Comparison of ENCODE assay signal across 30 mouse cellular contexts in genomic region chr7:6658606-6659005, GRCm38 (mm10). TPM values are rescaled to one million over a fixed set of nuclear protein-coding genes. Genes with fewer than 3 reads are reported as not detected.
A peak's percentile ranks its signal among the peaks of the same experiment; 100 is the strongest.
DNase-seq lines count a peak whose midpoint lies in the region; ATAC-seq and TF ChIP-seq lines count a peak whose summit lies in the region.
"Had no signal": no experiment of that assay in that cellular context is flagged by ENCODE, and none has a peak within 500 bp of the region (broad histone marks: within the 10 kb centered on the region; RNA-seq: fewer than 3 reads in every experiment).

No protein-coding gene starts in this region.

- H3K27me3 ChIP-seq in midbrain, embryonic 14.5 days (ENCODE audit: control insufficient read depth, insufficient read depth, low read length) = no peaks in the 10 kb centered on the region
- no peaks in the 10 kb centered on the region for H3K27me3 ChIP-seq in midbrain, embryonic 13.5 days
- H3K27me3 ChIP-seq in E14TG2a.4 (ENCODE audit: insufficient read depth, low read length) = 0 out of 2 replicates have a peak, but pooled peaks cover 4% of the 10 kb centered on the region
- no peaks in the 10 kb centered on the region for H3K27me3 ChIP-seq in hindbrain, postnatal 0 days (ENCODE audit: insufficient read depth, low read length)
- H3K27me3 ChIP-seq: CH12.LX; embryonic facial prominence, embryonic 13.5 days; embryonic facial prominence, embryonic 15.5 days; forebrain, embryonic 12.5 days had no signal

- no peak for ATAC-seq in midbrain, embryonic 14.5 days (ENCODE audit: low FRiP score, low TSS enrichment)
- no peak for ATAC-seq in midbrain, embryonic 13.5 days
- ATAC-seq in hindbrain, postnatal 0 days = no peak
- ATAC-seq: CD4-positive, CD25-positive, alpha-beta regulatory T cell, adult 4 months; forebrain, embryonic 14.5 days; forebrain, embryonic 16.5 days had no signal

- no peak for TF ChIP-seq CTCF in E14TG2a.4 (conservative IDR thresholded peaks at IDR 0.05; ENCODE audit: low read length)
- TF ChIP-seq CTCF in hindbrain, postnatal 0 days (IDR thresholded peaks at IDR 0.05; ENCODE audit: low read depth) = no peak

- H3K9ac ChIP-seq in midbrain, embryonic 14.5 days (replicated peaks; ENCODE audit: low read length) = no peak overlapping the region
- no peak overlapping the region for H3K9ac ChIP-seq in midbrain, embryonic 13.5 days (replicated peaks)
- no peak overlapping the region for H3K9ac ChIP-seq in hindbrain, postnatal 0 days (replicated peaks; ENCODE audit: low read length)
- H3K9ac ChIP-seq: embryonic facial prominence, embryonic 13.5 days; embryonic facial prominence, embryonic 15.5 days; forebrain, embryonic 12.5 days had no signal

- no peak overlapping the region for H3K4me2 ChIP-seq in midbrain, embryonic 14.5 days (ENCODE audit: low read length)
- H3K4me2 ChIP-seq in midbrain, embryonic 13.5 days (replicated peaks) = no peak overlapping the region
- no peak overlapping the region for H3K4me2 ChIP-seq in hindbrain, postnatal 0 days (ENCODE audit: low read depth, low read length)
- H3K4me2 ChIP-seq: embryonic facial prominence, embryonic 13.5 days; embryonic facial prominence, embryonic 15.5 days; forebrain, embryonic 12.5 days had no signal

- intact Hi-C loops in left cerebral cortex, postnatal 10 days (cut with DNase I) = loop anchor here (2.0 kb wide), 1 partner anchor 278 kb away; no protein-coding TSS in a partner anchor

- H3K27ac ChIP-seq in midbrain, embryonic 14.5 days (replicated peaks; ENCODE audit: low read depth, low read length) = no peak overlapping the region
- H3K27ac ChIP-seq in midbrain, embryonic 13.5 days = no peak overlapping the region
- H3K27ac ChIP-seq in hindbrain, postnatal 0 days = no peak overlapping the region
- H3K27ac ChIP-seq: embryonic facial prominence, embryonic 13.5 days; embryonic facial prominence, embryonic 15.5 days; forebrain, embryonic 10.5 days; forebrain, embryonic 12.5 days had no signal

- H3K36me3 ChIP-seq in midbrain, embryonic 14.5 days (ENCODE audit: control insufficient read depth, insufficient read depth, low read length) = no peaks in the 10 kb centered on the region
- H3K36me3 ChIP-seq in midbrain, embryonic 13.5 days = no peaks in the 10 kb centered on the region
- no peaks in the 10 kb centered on the region for H3K36me3 ChIP-seq in E14TG2a.4 (ENCODE audit: insufficient read depth, low read length)
- no peaks in the 10 kb centered on the region for H3K36me3 ChIP-seq in hindbrain, postnatal 0 days (ENCODE audit: insufficient read depth, low read length)
- H3K36me3 ChIP-seq: embryonic facial prominence, embryonic 13.5 days; embryonic facial prominence, embryonic 15.5 days; forebrain, embryonic 10.5 days; forebrain, embryonic 12.5 days; G1E had no signal

- no peaks in the 10 kb centered on the region for H3K4me1 ChIP-seq in midbrain, embryonic 14.5 days (ENCODE audit: control insufficient read depth, insufficient read depth, low read length)
- H3K4me1 ChIP-seq in midbrain, embryonic 13.5 days (replicated peaks) = no peaks in the 10 kb centered on the region
- H3K4me1 ChIP-seq in E14TG2a.4 (replicated peaks; ENCODE audit: low read depth, low read length) = peaks cover 38% of the 10 kb centered on the region
- no peaks in the 10 kb centered on the region for H3K4me1 ChIP-seq in hindbrain, postnatal 0 days (ENCODE audit: insufficient read depth, low read length)
- H3K4me1 ChIP-seq: embryonic facial prominence, embryonic 13.5 days; embryonic facial prominence, embryonic 15.5 days; forebrain, embryonic 10.5 days; forebrain, embryonic 12.5 days had no signal

- H3K9me3 ChIP-seq in midbrain, embryonic 14.5 days (ENCODE audit: control insufficient read depth, low read length) = no peaks in the 10 kb centered on the region
- H3K9me3 ChIP-seq in midbrain, embryonic 13.5 days = no peaks in the 10 kb centered on the region
- H3K9me3 ChIP-seq in E14TG2a.4 (ENCODE audit: low read length) = no peaks in the 10 kb centered on the region; the same call in 1 of the 2 replicates
- no peaks in the 10 kb centered on the region for H3K9me3 ChIP-seq in hindbrain, postnatal 0 days (ENCODE audit: low read length)
- H3K9me3 ChIP-seq: embryonic facial prominence, embryonic 15.5 days; G1E had no signal

- DNase-seq in midbrain, embryonic 14.5 days = peak; percentile 0
- DNase-seq in ES-CJ7 (ENCODE audit: low read depth, low spot score) = peak; percentile 62
- DNase-seq in R1 (ENCODE audit: low read depth, low spot score) = peak; percentile 61
- DNase-seq in left cerebral cortex, postnatal 10 days (ENCODE audit: extremely low spot score in 1 of 2, low spot score in 2 of 2) = no peak
- no peak for DNase-seq in MN1 (ENCODE audit: low spot score)
- DNase-seq in hindbrain, postnatal 0 days (ENCODE audit: low spot score) = no peak
- DNase-seq: adrenal gland, adult 2 months; adrenal gland, postnatal 10 days; adrenal gland, postnatal 25 days; B cell, adult 2 months; cerebellum, adult 11 months; cerebellum, adult 18-20 months; cerebellum, adult 8-10 months; cerebellum, adult 9-11 months; cerebellum, postnatal 14 days; cerebellum, postnatal 36 days; embryo, embryonic 11 days had no signal

- WGBS in midbrain, embryonic 14.5 days = 86% methylated on average over 7 of the region's 7 CpGs
- 90% methylated on average over 7 of the region's 7 CpGs for whole genome bisulfite sequencing in midbrain, embryonic 13.5 days
- WGBS in hindbrain, postnatal 0 days = 93% methylated on average over 7 of the region's 7 CpGs

- no peak overlapping the region for H3K4me3 ChIP-seq in midbrain, embryonic 14.5 days (replicated peaks; ENCODE audit: low read depth, low read length)
- no peak overlapping the region for H3K4me3 ChIP-seq in midbrain, embryonic 13.5 days (replicated peaks)
- H3K4me3 ChIP-seq in E14TG2a.4 (replicated peaks; ENCODE audit: low read length) = 0 out of 2 replicates have a peak overlapping the region, but pooled peaks have one; percentile 0
- H3K4me3 ChIP-seq in hindbrain, postnatal 0 days (ENCODE audit: low read length) = no peak overlapping the region
- H3K4me3 ChIP-seq: embryonic facial prominence, embryonic 13.5 days; embryonic facial prominence, embryonic 15.5 days; erythroblast, embryonic 14.5 days; forebrain, embryonic 10.5 days; forebrain, embryonic 12.5 days had no signal

RNA-seq across cellular contexts. Expression of gene Zim1, which starts 37.6 kb away (rescaled TPM):
- polyA plus RNA-seq in midbrain, embryonic 14.5 days (2014; fragmentation: Nextera tagmentation; extraction: Ambion mirVana) = 4.3 and 10.4 TPM in 2 replicates
- 1.7 and 2.3 TPM in 2 replicates for polyA plus RNA-seq in midbrain, embryonic 13.5 days (2015; fragmentation: Nextera tagmentation; extraction: Ambion mirVana)
- total RNA-seq in left cerebral cortex, postnatal 10 days (2021) = 10 to 100 TPM; 10.2 to 13.5 TPM
- total RNA-seq in hindbrain, postnatal 0 days (2014; rRNA removed) = 26.2 and 30.8 TPM in 2 replicates
- polyA plus RNA-seq in hindbrain, postnatal 0 days (2015; fragmentation: Nextera tagmentation; extraction: Ambion mirVana) = 4.2 and 6.3 TPM in 2 replicates
- total RNA-seq: CH12.LX; common myeloid progenitor, adult 5-6 weeks had no signal
- polyA plus RNA-seq: CD4-positive, CD25-positive, alpha-beta regulatory T cell, adult 4 months; erythroblast, embryonic 14.5 days; G1E had no signal

Comparison
In these comparisons a context has a peak if more than half of its experiments do, and no peak if none do; other contexts are left out.
1. DNase-seq: peak in midbrain, embryonic 14.5 days (single experiment), ES-CJ7 (single experiment) and R1 (single experiment); none in left cerebral cortex, postnatal 10 days (0 of 2), MN1 (single experiment) and hindbrain, postnatal 0 days (single experiment).